Mouse (Mus musculus): ENCODE results near the gene Nectin1. TPM values are rescaled to one million over a fixed set of nuclear protein-coding genes. Genes with fewer than 3 reads are reported as not detected.

The Nectin1 gene
- total RNA-seq, 2 experiments from 2014 or later = 0.19 TPM; not detected in 1

GRCm38 (mm10) chr9:43737871-43738292 lies 5.9 kb upstream of the Nectin1 start:
- no peak for ATAC-seq (replicated peaks; ENCODE audit: low FRiP score, poor library complexity, severe bottlenecking)

GRCm38 (mm10) chr9:43738480-43739084 lies 5.2 kb upstream of the Nectin1 start:
- ATAC-seq (replicated peaks; ENCODE audit: low FRiP score, poor library complexity, severe bottlenecking) = no peak

GRCm38 (mm10) chr9:43741277-43741676 lies 2.5 kb upstream of the Nectin1 start:
- ATAC-seq (replicated peaks; ENCODE audit: low FRiP score, poor library complexity, severe bottlenecking) = no peak

- ATAC-seq (replicated peaks; ENCODE audit: low FRiP score, poor library complexity, severe bottlenecking) = no peak
Observed at GRCm38 (mm10) chr9:43742066-43742465, 1.7 kb upstream of the Nectin1 start.

DNA sequence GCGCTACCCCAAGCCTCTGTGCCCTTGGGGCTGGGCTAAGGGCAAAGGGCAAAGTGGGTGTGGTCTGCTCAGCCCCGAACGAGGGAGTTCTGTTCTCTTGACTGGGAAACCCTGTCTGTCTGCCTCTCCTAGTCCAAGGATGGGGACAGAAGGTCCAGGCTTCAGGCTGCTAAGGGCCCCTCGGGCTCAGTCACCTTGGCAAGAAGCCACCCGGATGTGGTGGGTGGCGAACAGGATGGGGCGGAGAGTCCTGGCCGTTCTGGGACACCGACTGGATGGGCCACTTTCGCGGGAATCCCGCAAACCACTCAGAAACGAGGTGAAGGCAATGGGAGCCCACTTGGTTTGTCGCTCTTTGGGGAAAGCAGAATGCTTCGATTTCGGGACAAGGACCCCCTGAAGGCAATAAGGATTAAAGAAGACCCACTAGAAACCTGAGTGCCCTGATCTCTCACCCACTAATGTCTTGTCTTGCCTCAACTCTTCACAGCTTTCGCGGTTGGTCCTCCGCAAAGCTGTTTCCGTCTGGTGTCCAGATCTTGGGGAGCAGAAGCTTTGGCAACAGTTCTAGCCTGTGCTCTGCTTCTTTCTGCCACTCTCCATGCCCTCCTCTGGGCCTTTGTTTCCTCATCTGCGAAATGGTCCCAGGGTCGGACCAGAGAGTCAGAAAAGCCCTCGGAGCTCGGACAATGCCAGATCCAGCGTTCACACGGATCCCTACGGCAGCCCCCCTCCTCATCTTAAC lies 710 bp upstream of the Nectin1 start:
- no peak for ATAC-seq (replicated peaks; ENCODE audit: low FRiP score, poor library complexity, severe bottlenecking)

- no peak for ATAC-seq (replicated peaks; ENCODE audit: low FRiP score, poor library complexity, severe bottlenecking)
Observed at GRCm38 (mm10) chr9:43744138-43744981, 576 bp downstream of the Nectin1 start.

DNA sequence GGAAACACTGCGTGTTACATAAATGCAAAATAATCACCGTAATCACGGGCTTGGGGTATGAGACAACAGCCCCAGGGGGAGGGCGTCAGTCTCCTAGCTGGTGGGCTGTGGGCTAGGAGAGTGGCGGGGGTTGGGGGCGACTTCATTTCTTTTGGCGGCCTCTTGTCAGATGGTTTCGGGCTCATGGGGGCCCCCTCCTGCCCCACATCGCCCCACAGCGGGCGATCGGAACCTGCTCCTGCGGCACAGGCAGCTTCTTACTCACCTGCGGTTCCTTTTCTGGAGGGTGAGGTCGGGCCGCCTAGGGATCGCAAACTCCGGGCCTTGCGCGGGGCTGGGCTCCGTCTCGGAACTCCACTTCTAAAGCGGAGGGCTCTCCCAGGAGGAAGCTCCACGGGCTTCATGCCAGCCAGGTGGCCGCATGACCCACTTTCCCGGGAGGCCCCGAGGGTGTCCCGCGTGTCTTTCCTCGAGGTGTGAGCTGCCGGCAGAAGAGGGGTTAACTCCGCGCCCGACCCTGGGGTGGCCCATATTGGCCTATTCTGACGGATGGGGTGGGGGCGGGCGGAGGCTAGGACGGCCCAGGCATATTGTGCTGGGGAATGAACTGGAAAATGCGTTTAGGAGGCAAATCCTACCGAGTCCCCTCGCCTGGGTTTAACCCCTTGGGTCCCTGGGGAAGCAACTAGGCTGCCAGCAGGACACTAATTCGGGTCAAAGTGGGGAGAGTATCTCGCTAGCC lies 1.4 kb downstream of the Nectin1 start:
- ATAC-seq (replicated peaks; ENCODE audit: low FRiP score, poor library complexity, severe bottlenecking) = no peak

- ATAC-seq (replicated peaks; ENCODE audit: low FRiP score, poor library complexity, severe bottlenecking) = no peak
Observed at GRCm38 (mm10) chr9:43745951-43746703, 2.3 kb downstream of the Nectin1 start.

DNA sequence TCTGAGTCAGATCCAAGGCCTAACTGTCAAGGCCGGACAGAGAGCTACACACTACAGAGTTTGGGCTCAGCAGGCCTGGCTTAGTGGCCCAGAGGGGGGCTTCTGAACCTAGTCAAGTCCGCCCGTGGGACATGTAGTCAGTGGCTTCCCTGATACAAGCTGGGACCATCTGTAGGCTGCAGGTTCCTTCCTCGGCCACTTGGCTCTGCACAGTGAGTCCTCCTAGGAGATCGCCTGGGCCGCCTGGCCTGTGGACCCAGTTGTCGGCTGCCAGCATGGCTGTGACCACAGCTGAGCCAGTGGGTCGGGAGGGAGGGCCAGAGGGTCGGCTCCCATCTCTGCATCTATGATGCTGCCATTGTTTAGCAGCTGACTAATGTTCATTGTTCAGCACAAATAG lies 3.9 kb downstream of the Nectin1 start:
- no peak for ATAC-seq (replicated peaks; ENCODE audit: low FRiP score, poor library complexity, severe bottlenecking)

GRCm38 (mm10) chr9:43748519-43748918 lies 4.7 kb downstream of the Nectin1 start:
- no peak for ATAC-seq (replicated peaks; ENCODE audit: low FRiP score, poor library complexity, severe bottlenecking)

GRCm38 (mm10) chr9:43750053-43750452 lies 6.3 kb downstream of the Nectin1 start:
- no peak for ATAC-seq (replicated peaks; ENCODE audit: low FRiP score, poor library complexity, severe bottlenecking)

DNA sequence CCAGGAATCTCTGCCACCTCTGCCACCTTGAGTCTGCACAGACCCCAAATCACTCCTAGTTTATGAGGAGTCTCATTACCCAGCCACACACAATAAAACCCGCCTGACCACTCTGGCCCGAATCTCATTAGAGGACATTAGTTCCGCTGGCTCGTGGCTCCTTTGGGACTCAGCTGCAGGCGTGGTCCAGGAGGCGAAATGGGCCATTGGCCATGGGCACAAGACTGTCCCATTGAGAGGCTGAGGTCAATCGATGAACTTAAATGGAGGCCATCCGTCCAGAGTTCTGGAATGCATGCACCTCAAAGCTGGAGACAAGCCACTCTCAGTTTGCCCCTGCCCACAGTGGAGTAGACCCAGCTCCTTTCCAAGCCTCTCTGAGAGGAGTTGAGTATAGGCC lies 7.3 kb downstream of the Nectin1 start:
- no peak for ATAC-seq (replicated peaks; ENCODE audit: low FRiP score, poor library complexity, severe bottlenecking)

DNA sequence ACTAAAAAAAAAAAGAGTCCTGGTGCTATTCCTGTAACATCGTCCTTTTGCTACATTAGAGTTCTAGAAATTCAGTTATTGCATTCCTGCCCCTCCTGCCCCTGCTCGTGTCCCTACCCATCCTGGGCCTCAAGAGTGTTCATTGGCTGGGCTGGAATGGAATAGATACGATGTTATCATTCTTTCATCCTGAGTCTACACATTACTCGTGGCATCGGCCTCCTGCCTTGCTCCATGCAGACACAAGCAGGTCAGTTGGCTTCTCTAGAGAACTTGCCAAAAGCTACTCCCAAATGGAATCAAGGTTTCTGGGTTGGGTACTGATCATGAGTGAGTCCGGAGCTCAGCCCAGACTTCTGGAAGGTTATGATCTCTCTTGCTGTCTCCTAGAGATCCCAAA lies 9.7 kb downstream of the Nectin1 start:
- no peak for ATAC-seq (replicated peaks; ENCODE audit: low FRiP score, poor library complexity, severe bottlenecking)

GRCm38 (mm10) chr9:43754083-43754482 lies 10.3 kb downstream of the Nectin1 start:
- no peak for ATAC-seq (replicated peaks; ENCODE audit: low FRiP score, poor library complexity, severe bottlenecking)

GRCm38 (mm10) chr9:43754768-43755197 lies 11.0 kb downstream of the Nectin1 start:
- ATAC-seq (replicated peaks; ENCODE audit: low FRiP score, poor library complexity, severe bottlenecking) = no peak

- no peak for ATAC-seq (replicated peaks; ENCODE audit: low FRiP score, poor library complexity, severe bottlenecking)
Observed at GRCm38 (mm10) chr9:43755464-43755863, 11.7 kb downstream of the Nectin1 start.

DNA sequence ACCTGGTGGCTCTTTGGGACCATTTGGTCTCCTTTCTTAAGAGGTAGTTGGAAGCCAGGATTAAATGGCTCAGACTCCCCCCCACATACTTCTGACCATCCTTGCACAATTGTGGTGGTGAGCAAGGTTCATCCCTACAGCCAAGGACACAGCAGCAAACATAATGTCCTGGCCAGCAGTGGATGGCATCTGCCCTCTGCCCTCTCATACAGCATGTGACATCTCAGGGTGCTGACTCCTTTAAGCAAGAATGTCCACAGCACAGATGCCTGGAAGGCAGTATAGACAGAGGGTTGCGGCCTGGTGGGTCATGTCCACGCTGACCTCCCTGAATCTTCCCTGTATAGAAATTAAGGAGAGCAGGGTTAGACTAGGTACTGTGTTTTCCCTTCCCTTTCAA lies 12.1 kb downstream of the Nectin1 start:
- ATAC-seq (replicated peaks; ENCODE audit: low FRiP score, poor library complexity, severe bottlenecking) = no peak

GRCm38 (mm10) chr9:43757225-43757624 lies 13.4 kb downstream of the Nectin1 start:
- ATAC-seq (replicated peaks; ENCODE audit: low FRiP score, poor library complexity, severe bottlenecking) = no peak
